Mouse (Mus musculus) lung, embryonic 16.5 days (tissue): Measurements from ENCODE around the gene Nr2f1. TPM values are rescaled to one million over a fixed set of nuclear protein-coding genes. Genes with fewer than 3 reads are reported as not detected.
A peak's percentile ranks its signal among the peaks of the same experiment; 100 is the strongest.
"Not testable (repeated sequence)": the region's sequence is repeated elsewhere in the genome, so short reads cannot be mapped to it uniquely, and the experiment has no call there.

Experiments used
- ATAC-seq: fragments of 200-750 bp; cut with Nextera tagmentation; 2 replicates; pipeline ENCODE4 v1.8.0; 2017; ENCODE audit warnings: low read depth, mild to moderate bottlenecking, moderate library complexity
- H3K27ac ChIP-seq: fragments of 300-500 bp; sonication (generic); 2 replicates; pipeline ENCODE4 v1.5.1; 2014; ENCODE audit warnings: mild to moderate bottlenecking, control low read depth, low read length
- H3K27me3 ChIP-seq: fragments of 300-500 bp; sonication (generic); 2 replicates; pipeline ENCODE4 v1.6.1; 2014; ENCODE audit warnings: low read depth, low read length, mixed read lengths; ENCODE audit not compliant: control insufficient read depth, insufficient read depth
- H3K36me3 ChIP-seq: fragments of 300-500 bp; sonication (generic); 2 replicates; pipeline ENCODE4 v1.6.1; 2014; ENCODE audit warnings: low read length; ENCODE audit not compliant: control insufficient read depth, insufficient read depth
- H3K4me1 ChIP-seq: fragments of 300-500 bp; sonication (generic); replicated peaks from 2 replicates; pipeline ENCODE4 v1.6.1; 2014; ENCODE audit warnings: low read length, mixed read lengths; ENCODE audit not compliant: control insufficient read depth, insufficient read depth
- H3K4me2 ChIP-seq: fragments of 300-500 bp; sonication (generic); 2 replicates; pipeline ENCODE4 v1.6.1; 2014; ENCODE audit warnings: low read depth, low read length, control low read depth
- H3K4me3 ChIP-seq: fragments of 300-500 bp; sonication (generic); 2 replicates; pipeline ENCODE4 v1.5.1; 2014; ENCODE audit warnings: mild to moderate bottlenecking, low read length, control low read depth
- H3K9ac ChIP-seq: fragments of 300-500 bp; sonication (generic); 2 replicates; pipeline ENCODE4 v1.6.1; 2014; ENCODE audit warnings: low read length, control low read depth
- H3K9me3 ChIP-seq: fragments of 300-500 bp; sonication (generic); 2 replicates; pipeline ENCODE4 v1.6.1; 2016; ENCODE audit warnings: low read length; ENCODE audit not compliant: control insufficient read depth
- WGBS: fragments of 180-500 bp; shearing (Covaris S2); extraction: QIAGEN DNeasy Blood & Tissue Kit; methylation state at CpG from one replicate; pipeline ENCODE4 v1.1.7; 2014; 5-methylcytosine and 5-hydroxymethylcytosine counted together
- polyA plus RNA-seq: library from polyadenylated mRNA; unstranded; fragments of >200 nt; fragmentation: Nextera tagmentation; extraction: Ambion mirVana; gene quantifications from 2 replicates; pipeline ENCODE4 v1.2.1, GENCODE M21; 2015

Nr2f1 gene
- 3.6 and 3.7 TPM in 2 replicates for polyA plus RNA-seq

DNA sequence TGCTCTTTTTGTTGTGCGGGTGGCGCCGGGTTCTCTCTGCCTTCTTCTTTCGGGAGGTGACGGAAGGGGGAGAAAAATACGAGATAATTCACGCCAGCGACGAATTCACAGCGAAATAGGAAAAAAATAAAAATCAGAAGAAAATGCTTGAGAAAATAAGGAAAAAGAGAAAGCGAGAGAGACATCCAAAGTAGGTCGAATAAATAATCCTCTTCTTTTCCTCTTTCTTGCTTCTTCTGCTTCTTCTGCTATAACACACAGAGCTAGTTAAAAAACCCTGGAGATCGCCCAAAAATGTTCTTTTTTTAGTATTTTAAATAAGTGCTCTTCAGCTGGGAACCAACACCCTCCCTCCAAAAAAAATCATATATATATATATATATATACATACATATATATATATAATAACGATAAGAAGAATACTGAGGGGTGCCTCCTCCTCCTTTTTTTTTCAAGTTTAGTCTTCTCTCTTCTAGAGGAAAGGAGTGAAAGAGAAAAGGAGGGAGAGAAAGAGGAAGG, at the start of gene Nr2f1:
Nr2f1 (minus strand) TSS at position 116 of the 519 bp plus-strand sequence.
- Histone ChIP-seq H3K9me3 (no peaks in the 10 kb centered on the region), H3K4me2 (peak within 1 kb of the TSS; percentile 83), H3K4me3 (peak within 1 kb of the TSS; percentile 77), H3K4me1 (peaks cover 12% of the 10 kb centered on the region), H3K9ac (peak within 1 kb of the TSS; percentile 89), H3K27ac (peak within 1 kb of the TSS; percentile 94), H3K27me3 (peaks cover 33% of the 10 kb centered on the region), H3K36me3 (no peaks in the 10 kb centered on the region)
- ATAC-seq = no peak
- 2% methylated on average over 14 of the region's 14 CpGs for WGBS

DNA sequence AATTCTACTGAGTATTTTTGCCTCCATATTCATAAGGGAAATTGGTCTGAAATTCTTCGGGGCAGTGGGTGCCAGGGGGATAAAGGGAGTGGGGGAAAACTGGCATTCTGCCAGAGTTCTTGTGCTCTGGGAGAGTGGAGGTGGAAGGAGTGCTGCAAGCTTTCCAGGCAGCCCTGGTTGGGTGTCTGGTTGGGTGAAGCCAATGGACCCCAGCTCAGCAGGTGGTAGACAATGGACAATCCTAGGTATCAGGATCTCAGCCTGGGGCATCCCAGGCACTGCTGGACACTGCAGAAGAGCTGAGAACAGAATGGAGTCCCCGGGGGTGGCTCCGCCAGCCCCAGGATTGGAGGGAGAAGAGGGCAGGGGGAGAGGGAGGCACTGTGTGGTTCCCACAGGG, 22.1 kb upstream of the Nr2f1 start:
- Histone ChIP-seq H3K4me3 (no peak overlapping the region), H3K9me3 (no peaks in the 10 kb centered on the region), H3K27ac (no peak overlapping the region), H3K9ac (no peak overlapping the region), H3K4me2 (no peak overlapping the region), H3K4me1 (no peaks in the 10 kb centered on the region), H3K36me3 (no peaks in the 10 kb centered on the region), H3K27me3 (no peaks in the 10 kb centered on the region)
- 78% methylated on average over 3 of the region's 3 CpGs for WGBS
- ATAC-seq = no peak

DNA sequence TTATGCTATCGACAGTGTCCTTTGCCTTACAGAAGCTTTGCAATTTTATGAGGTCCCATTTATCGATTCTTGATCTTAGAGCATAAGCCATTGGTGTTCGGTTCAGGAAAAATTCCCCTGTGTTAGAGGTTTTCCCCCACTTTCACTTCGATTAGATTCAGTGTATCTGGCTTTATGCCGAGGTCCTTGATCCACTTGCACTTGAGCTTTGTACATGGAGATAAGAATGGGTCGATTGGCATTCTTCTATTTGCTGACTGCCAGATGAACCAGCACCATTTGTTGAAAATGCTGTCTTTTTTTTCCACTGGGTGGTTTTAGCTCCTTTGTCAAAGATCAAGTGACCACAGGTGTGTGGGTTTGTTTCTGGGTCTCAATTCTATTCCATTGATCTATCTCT, 20.7 kb upstream of the Nr2f1 start:
- H3K4me1 ChIP-seq, H3K4me3 ChIP-seq, ATAC-seq, H3K36me3 ChIP-seq, H3K4me2 ChIP-seq, H3K9ac ChIP-seq, H3K9me3 ChIP-seq, H3K27me3 ChIP-seq, H3K27ac ChIP-seq: not testable (repeated sequence)
- WGBS = 72% methylated on average over 6 of the region's 6 CpGs

DNA sequence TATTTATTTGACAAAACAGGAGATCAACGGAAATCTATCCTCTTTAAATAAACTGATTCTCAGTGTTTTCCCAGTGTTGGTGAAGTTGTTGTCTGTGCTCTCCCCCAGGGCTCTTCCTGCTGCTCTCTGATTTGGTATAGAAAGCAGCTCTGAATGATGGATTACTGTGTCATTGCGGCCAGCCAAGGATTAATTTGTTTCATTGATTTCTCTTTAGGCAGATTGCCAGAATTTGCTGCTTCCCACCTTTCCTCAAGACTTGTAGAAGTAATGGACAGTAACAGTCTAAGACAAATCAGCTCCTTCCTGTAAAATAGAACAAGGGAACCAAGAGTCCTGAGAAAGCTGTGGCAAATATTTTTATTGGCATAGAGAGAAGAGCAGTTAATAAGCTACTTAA, 15.7 kb upstream of the Nr2f1 start:
- ATAC-seq = no peak
- no peaks in the 10 kb centered on the region for H3K9me3 ChIP-seq
- H3K27ac ChIP-seq = no peak overlapping the region
- H3K4me2 ChIP-seq = no peak overlapping the region
- 48% methylated on average over 2 of the region's 2 CpGs for WGBS
- peaks cover 22% of the 10 kb centered on the region for H3K27me3 ChIP-seq
- no peaks in the 10 kb centered on the region for H3K36me3 ChIP-seq
- H3K4me3 ChIP-seq = no peak overlapping the region
- no peak overlapping the region for H3K9ac ChIP-seq
- H3K4me1 ChIP-seq = peaks cover 5% of the 10 kb centered on the region

DNA sequence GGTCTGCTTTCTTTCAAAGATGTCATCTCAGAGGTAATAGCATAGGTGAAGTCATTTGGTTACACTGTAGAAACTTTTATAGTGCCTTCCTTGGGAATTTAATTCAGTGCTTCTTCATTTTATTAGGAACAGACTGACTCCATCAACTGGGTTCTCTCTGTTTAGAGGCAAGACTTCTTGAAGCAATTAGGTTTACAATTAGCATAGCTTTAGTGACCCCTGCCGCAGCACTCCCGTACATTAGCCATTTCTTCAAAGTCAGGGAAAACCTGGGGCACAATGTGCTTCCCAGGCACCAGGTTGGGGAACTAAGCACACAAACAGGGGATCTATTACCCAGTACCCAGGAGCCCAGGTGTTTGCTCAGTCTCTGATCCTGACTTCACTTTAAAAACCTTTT, 13.6 kb upstream of the Nr2f1 start:
- no peaks in the 10 kb centered on the region for H3K9me3 ChIP-seq
- no peak overlapping the region for H3K27ac ChIP-seq
- peaks cover 6% of the 10 kb centered on the region for H3K4me1 ChIP-seq
- peaks cover 37% of the 10 kb centered on the region for H3K27me3 ChIP-seq
- no peak for ATAC-seq
- WGBS = 71% methylated on average over 2 of the region's 2 CpGs
- no peak overlapping the region for H3K4me2 ChIP-seq
- no peak overlapping the region for H3K9ac ChIP-seq
- H3K36me3 ChIP-seq = no peaks in the 10 kb centered on the region
- H3K4me3 ChIP-seq = no peak overlapping the region

DNA sequence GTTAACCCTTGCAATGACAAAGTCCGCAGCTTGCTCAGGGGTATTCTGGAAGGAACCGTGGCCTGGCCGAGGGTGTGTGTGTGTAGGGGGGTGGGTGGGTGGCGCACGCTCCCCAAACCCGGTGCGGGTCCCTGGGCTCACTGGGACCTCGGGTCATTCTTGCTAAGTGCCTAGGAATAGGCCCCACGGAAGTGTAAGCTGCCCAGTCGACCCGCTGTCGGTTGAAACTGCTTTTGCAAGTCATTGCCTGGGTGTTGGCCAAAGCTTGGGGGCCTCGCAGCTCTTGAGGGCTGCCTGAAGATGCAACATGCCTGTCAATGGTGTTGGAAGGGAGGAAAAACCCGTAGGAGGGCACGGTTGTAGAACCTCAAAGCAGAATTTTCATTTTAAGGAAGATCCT, 12.6 kb upstream of the Nr2f1 start:
- H3K4me2 ChIP-seq = no peak overlapping the region
- H3K9me3 ChIP-seq = no peaks in the 10 kb centered on the region
- no peak overlapping the region for H3K27ac ChIP-seq
- H3K4me1 ChIP-seq = peaks cover 6% of the 10 kb centered on the region
- H3K36me3 ChIP-seq = no peaks in the 10 kb centered on the region
- WGBS = 45% methylated on average over 15 of the region's 15 CpGs
- ATAC-seq = no peak
- peaks cover 40% of the 10 kb centered on the region for H3K27me3 ChIP-seq
- H3K4me3 ChIP-seq = no peak overlapping the region
- H3K9ac ChIP-seq = no peak overlapping the region

DNA sequence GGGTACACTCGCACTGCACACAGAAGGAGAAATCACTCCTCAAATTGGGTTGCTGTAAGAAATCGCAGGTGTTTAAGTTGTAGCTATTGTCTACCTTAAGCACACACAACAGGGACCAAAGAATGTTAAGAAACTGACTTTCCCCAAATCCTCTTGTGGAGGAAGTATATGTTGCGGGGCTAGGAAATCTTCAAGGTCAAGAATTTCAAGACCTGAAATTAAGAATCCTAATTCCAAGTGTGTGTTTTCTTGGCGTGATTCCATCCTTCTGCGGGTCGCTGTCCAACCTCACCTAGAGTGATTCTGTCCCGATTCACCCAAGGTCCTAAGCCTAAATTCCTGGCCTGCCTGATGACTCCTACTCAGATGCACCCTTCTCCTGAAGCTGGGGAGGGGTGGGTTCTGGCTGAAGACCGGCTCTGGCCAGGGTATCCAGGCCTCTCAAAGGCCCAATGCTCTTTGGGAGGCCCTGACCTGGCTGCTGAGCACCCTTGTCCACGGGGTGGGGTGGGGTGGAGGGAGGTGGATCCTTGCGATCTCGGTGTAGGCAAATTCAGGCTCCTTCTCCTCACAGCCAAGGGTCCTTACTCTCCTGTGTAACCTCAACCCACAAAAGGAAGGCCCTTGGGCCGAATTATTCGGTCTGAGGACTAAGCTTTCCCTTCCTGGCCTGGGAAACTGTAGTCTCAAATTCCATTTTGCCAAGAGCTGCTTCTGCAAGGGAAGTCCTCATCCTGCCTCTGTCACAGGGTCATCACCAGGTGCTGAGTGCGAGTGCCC, 11.9 kb upstream of the Nr2f1 start:
- Histone ChIP-seq H3K36me3 (no peaks in the 10 kb centered on the region), H3K27ac (no peak overlapping the region), H3K4me2 (no peak overlapping the region), H3K9ac (no peak overlapping the region), H3K9me3 (no peaks in the 10 kb centered on the region), H3K4me3 (no peak overlapping the region), H3K4me1 (peaks cover 6% of the 10 kb centered on the region), H3K27me3 (peaks cover 43% of the 10 kb centered on the region)
- WGBS = 43% methylated on average over 14 of the region's 14 CpGs
- no peak for ATAC-seq

DNA sequence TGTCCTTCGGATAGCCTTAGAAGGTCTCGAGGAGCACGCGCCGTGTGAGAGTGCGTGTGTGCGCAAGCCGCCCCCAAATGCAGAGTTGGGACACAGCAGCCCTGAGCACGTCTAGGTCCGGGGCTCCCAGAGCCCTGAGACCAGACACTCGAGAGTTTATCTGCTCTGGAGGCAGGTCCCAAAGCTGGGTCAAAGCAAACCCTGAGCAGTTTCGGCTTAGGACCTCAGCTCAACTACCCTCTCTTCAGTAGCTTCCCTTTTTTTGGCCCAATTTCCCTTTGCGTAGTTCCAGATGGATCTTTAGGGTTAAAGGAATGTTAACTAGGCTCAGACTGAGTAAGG, 11.2 kb upstream of the Nr2f1 start:
- H3K9ac ChIP-seq = peak overlapping the region; percentile 41
- H3K4me2 ChIP-seq = peak overlapping the region; percentile 76
- 26% methylated on average over 13 of the region's 13 CpGs for WGBS
- H3K36me3 ChIP-seq = no peaks in the 10 kb centered on the region
- H3K4me3 ChIP-seq = peak overlapping the region; percentile 42
- H3K27ac ChIP-seq = no peak overlapping the region
- peak; percentile 41; the same call in 1 of the 2 replicates for ATAC-seq
- peaks cover 6% of the 10 kb centered on the region for H3K4me1 ChIP-seq
- peaks cover 45% of the 10 kb centered on the region for H3K27me3 ChIP-seq
- H3K9me3 ChIP-seq = no peaks in the 10 kb centered on the region

DNA sequence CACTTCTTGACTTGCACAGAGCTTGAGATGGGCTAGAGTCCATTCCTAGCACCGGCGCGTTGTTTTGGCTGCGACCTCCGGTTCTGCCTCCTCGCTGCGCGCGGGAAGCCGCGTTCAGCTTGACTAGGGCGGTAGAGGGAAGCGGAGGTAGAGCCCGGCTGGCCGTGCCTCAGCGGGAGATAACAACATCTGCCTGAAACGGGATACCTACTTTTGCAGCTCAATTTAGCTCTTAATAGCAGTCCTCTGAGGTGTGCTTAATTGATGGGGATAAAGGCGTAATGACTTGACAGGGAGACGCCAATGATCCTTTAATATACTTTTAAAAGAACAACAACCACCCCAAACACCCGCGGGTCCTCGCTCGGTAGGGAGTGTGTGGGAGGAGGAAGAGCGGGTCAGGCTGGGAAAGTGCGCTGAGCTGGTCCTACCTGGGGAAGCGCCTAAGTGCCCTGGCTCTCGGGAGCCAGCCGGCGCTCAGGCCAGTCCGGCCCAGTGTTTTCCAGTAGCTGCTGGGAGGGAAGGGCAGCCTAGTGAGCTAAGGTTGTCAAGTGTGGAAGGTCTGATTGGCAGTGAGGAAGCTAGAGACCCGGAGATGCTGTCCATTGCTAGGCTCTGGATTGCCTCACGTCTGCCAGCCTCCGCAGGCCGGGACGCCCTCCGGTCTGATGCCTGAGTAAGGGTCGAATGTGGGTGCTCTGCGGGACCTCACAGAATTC, 10.6 kb upstream of the Nr2f1 start:
- peak; percentile 57; the same call in 1 of the 2 replicates for ATAC-seq
- Histone ChIP-seq H3K4me3 (peak overlapping the region; percentile 42), H3K9ac (peak overlapping the region; percentile 41), H3K4me2 (peak overlapping the region; percentile 76), H3K27me3 (peaks cover 50% of the 10 kb centered on the region), H3K27ac (no peak overlapping the region), H3K9me3 (no peaks in the 10 kb centered on the region), H3K36me3 (no peaks in the 10 kb centered on the region), H3K4me1 (peaks cover 6% of the 10 kb centered on the region)
- WGBS = 2% methylated on average over 38 of the region's 38 CpGs
